Mouse (Mus musculus): ENCODE results near the gene Ldhal6b. TPM values are rescaled to one million over a fixed set of nuclear protein-coding genes. Genes with fewer than 3 reads are reported as not detected.

Ldhal6b gene
- not detected in 2 replicates for polyA plus RNA-seq (2015; fragmentation: Nextera tagmentation; extraction: Ambion mirVana)

DNA sequence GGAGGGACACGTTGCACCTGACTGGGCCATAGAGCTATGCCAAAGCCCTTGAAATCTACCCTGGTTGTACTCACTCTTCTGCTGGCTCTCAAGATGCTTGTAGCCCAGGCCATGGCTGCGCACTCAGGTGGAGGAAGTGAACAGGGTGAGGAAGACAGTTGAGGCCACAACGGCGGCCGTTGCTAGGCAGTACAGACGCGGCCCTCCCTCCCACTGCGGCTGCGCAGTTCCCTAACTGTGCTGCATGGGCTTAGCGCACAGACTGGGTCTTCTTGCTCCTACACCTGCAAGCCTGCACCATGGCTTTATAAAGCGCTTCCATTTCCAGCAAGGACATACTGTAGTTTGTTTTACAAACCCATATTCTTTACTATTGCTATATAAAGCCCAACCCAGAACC lies at the start of gene Ldhal6b:
Gene Ldhal6b, minus strand, starts transcription at position 223 of the 400 bp plus-strand sequence.

DNA sequence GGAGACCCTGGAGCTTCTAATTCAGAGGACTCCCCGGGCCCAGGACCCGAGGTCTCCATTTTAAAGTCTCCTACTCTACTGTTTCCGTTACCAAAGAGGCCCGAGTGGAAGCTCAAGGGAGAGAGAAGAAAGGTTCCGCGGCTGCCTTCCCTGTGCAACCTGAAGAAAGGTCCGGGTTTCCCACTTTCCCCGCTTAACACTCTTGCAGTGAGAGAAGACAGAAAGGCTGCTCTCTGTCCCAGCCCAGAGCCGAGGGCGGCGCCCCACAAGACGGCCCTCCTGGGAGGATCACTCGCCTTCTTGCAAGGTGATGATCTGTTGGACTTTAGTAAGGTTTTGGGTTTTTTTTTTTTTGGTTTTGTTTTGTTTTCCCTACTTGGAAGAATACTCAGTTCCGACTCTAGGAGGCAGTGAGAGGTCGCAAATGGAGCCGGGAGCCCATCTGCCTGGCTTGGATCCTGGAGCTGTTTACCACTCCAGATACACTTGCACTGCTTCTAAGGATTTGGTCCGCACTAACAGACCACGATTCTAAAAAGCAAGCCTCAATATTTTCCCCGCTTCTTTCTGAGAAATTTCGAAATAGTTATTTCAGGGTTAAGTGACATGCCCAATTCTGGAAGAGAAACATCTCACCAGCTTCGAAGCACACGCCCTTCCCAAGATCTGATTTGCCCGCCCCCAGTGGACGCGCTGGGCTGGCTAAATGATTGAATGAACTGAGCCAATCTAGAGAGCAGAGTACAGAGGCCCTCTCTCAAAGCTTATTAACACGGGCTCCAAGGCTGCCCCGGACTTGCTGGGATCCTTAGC lies 21.8 kb upstream of the Ldhal6b start, which contains the start of gene Tmem242:
Gene Tmem242, minus strand, starts transcription at position 101 of the 813 bp plus-strand sequence.

Small RNA genes within 50 kb of the gene (microRNA-seq; reads per million reads assigned to microRNA genes)
- not detected for gene Gm22475

Other genes starting within 250 kb of the Ldhal6b start
- 120 and 126 TPM in 2 replicates for gene Tmem242, start 21.5 kb upstream of the Ldhal6b start, polyA plus RNA-seq (2015; fragmentation: Nextera tagmentation; extraction: Ambion mirVana)
- 5.9 and 6.3 TPM in 2 replicates for gene Zdhhc14, start 73.8 kb upstream of the Ldhal6b start, polyA plus RNA-seq (2015; fragmentation: Nextera tagmentation; extraction: Ambion mirVana)

All from urinary bladder, postnatal 0 days (tissue).